Mouse (Mus musculus) stomach, embryonic 15.5 days (tissue): ENCODE results near the gene Cda. TPM values are rescaled to one million over a fixed set of nuclear protein-coding genes. Genes with fewer than 3 reads are reported as not detected.

ENCODE experiments used
- ATAC-seq: fragments of 200-750 bp; cut with Nextera tagmentation; 2 replicates; pipeline ENCODE4 v1.8.0; 2017; ENCODE audit warnings: low read depth, moderate number of reproducible peaks, moderate TSS enrichment; ENCODE audit not compliant: insufficient read depth, low FRiP score
- H3K27ac ChIP-seq: fragments of 300-500 bp; sonication (generic); 2 replicates; pipeline ENCODE4 v1.5.1; 2015; ENCODE audit warnings: mild to moderate bottlenecking, inconsistent platforms
- H3K27me3 ChIP-seq: fragments of 300-500 bp; sonication (generic); replicated peaks from 2 replicates; pipeline ENCODE4 v1.6.1; 2015; ENCODE audit warnings: inconsistent platforms
- H3K36me3 ChIP-seq: fragments of 300-500 bp; sonication (generic); 2 replicates; pipeline ENCODE4 v1.6.1; 2015; ENCODE audit warnings: inconsistent platforms
- H3K4me1 ChIP-seq: fragments of 300-500 bp; sonication (generic); 2 replicates; pipeline ENCODE4 v1.6.1; 2015; ENCODE audit warnings: inconsistent platforms
- H3K4me2 ChIP-seq: fragments of 300-500 bp; sonication (generic); 2 replicates; pipeline ENCODE4 v1.6.1; 2015; ENCODE audit warnings: mild to moderate bottlenecking, inconsistent platforms
- H3K4me3 ChIP-seq: fragments of 300-500 bp; sonication (generic); replicated peaks from 2 replicates; pipeline ENCODE4 v1.5.1; 2015; ENCODE audit warnings: inconsistent platforms
- H3K9ac ChIP-seq: fragments of 300-500 bp; sonication (generic); 2 replicates; pipeline ENCODE4 v1.6.1; 2015; ENCODE audit warnings: inconsistent platforms
- H3K9me3 ChIP-seq: fragments of 300-500 bp; sonication (generic); 2 replicates; pipeline ENCODE4 v1.6.1; 2016; ENCODE audit warnings: inconsistent platforms
- WGBS: fragments of 180-500 bp; shearing (Covaris S2); methylation state at CpG from one replicate; pipeline ENCODE4 v1.1.7; 2015; 5-methylcytosine and 5-hydroxymethylcytosine counted together
- polyA plus RNA-seq: library from polyadenylated mRNA; unstranded; fragments of >200 nt; fragmentation: Nextera tagmentation; extraction: Ambion mirVana; gene quantifications from 2 replicates; pipeline ENCODE4 v1.2.1, GENCODE M21; 2015

Gene Cda
- polyA plus RNA-seq, 1 experiment from 2014 or later = 14.5 TPM

GRCm38 (mm10) chr4:138363511-138363910 lies 4.3 kb downstream of the Cda start:
- no peak for ATAC-seq
- 57% methylated on average over 5 of the region's 5 CpGs for WGBS
- no peaks in the 10 kb centered on the region for H3K9me3 ChIP-seq
- peaks cover 13% of the 10 kb centered on the region; the same call in 1 of the 2 replicates for H3K4me1 ChIP-seq
- no peak overlapping the region for H3K4me2 ChIP-seq
- no peak overlapping the region for H3K4me3 ChIP-seq
- no peak overlapping the region for H3K27ac ChIP-seq
- H3K27me3 ChIP-seq = no peaks in the 10 kb centered on the region
- no peak overlapping the region for H3K9ac ChIP-seq
- H3K36me3 ChIP-seq = no peaks in the 10 kb centered on the region

- H3K36me3 ChIP-seq = no peaks in the 10 kb centered on the region
- no peak overlapping the region for H3K9ac ChIP-seq
- no peak overlapping the region for H3K27ac ChIP-seq
- no peak for ATAC-seq
- H3K4me3 ChIP-seq = no peak overlapping the region
- WGBS = 78% methylated on average over 7 of the region's 7 CpGs
- peaks cover 7% of the 10 kb centered on the region; the same call in 1 of the 2 replicates for H3K4me1 ChIP-seq
- no peaks in the 10 kb centered on the region for H3K27me3 ChIP-seq
- no peaks in the 10 kb centered on the region for H3K9me3 ChIP-seq
- no peak overlapping the region for H3K4me2 ChIP-seq
These were observed 4.9 kb downstream of the Cda start for GRCm38 (mm10) chr4:138362883-138363282.

- no peak overlapping the region for H3K9ac ChIP-seq
- H3K4me3 ChIP-seq = no peak overlapping the region
- no peaks in the 10 kb centered on the region for H3K4me1 ChIP-seq
- 10% methylated on average over 11 of the region's 11 CpGs for WGBS
- no peak overlapping the region for H3K4me2 ChIP-seq
- no peaks in the 10 kb centered on the region for H3K36me3 ChIP-seq
- H3K27ac ChIP-seq = 0 out of 2 replicates have a peak overlapping the region, but pooled peaks have one; percentile 44
- ATAC-seq = peak; percentile 53; the same call in 1 of the 2 replicates
- no peaks in the 10 kb centered on the region for H3K27me3 ChIP-seq
- no peaks in the 10 kb centered on the region for H3K9me3 ChIP-seq
These were observed 6.4 kb downstream of the Cda start for GRCm38 (mm10) chr4:138361370-138361821.

GRCm38 (mm10) chr4:138358176-138358575 lies 9.6 kb downstream of the Cda start:
- Histone ChIP-seq H3K27me3 (no peaks in the 10 kb centered on the region), H3K27ac (no peak overlapping the region), H3K9ac (no peak overlapping the region), H3K4me3 (no peak overlapping the region), H3K4me1 (no peaks in the 10 kb centered on the region), H3K36me3 (no peaks in the 10 kb centered on the region), H3K9me3 (no peaks in the 10 kb centered on the region), H3K4me2 (no peak overlapping the region)
- 76% methylated on average over 3 of the region's 3 CpGs for WGBS
- ATAC-seq = no peak

- H3K4me1 ChIP-seq = no peaks in the 10 kb centered on the region
- H3K36me3 ChIP-seq = no peaks in the 10 kb centered on the region
- no peak overlapping the region for H3K9ac ChIP-seq
- no peaks in the 10 kb centered on the region for H3K27me3 ChIP-seq
- ATAC-seq = no peak
- H3K27ac ChIP-seq = no peak overlapping the region
- H3K4me2 ChIP-seq = no peak overlapping the region
- no peaks in the 10 kb centered on the region for H3K9me3 ChIP-seq
- H3K4me3 ChIP-seq = no peak overlapping the region
- WGBS = 86% methylated on average over 12 of the region's 12 CpGs
These were observed 11.2 kb downstream of the Cda start for GRCm38 (mm10) chr4:138356551-138356950.

DNA sequence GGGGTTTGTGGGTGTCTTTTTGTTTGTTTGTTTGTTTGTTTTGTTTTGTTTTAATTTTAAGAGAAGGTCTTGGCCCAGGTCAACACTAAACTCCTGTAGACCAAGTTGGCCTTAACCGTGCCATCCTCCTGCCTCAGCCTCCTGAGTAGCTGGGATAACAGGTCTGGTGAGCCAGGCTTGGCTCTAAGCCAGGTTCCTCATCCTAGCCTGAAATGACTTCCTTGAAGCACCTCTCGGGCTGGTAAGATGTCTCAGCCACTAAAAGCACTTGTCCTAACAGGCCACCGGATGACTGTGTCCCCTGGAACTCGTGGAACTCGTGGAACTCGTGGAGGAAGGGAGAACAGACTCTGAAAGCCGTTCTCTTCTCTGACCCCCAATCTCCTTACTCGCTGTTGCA lies 11.7 kb downstream of the Cda start:
- Histone ChIP-seq H3K9ac (no peak overlapping the region), H3K27ac (no peak overlapping the region), H3K4me1 (no peaks in the 10 kb centered on the region), H3K4me2 (no peak overlapping the region), H3K27me3 (no peaks in the 10 kb centered on the region), H3K36me3 (no peaks in the 10 kb centered on the region), H3K9me3 (no peaks in the 10 kb centered on the region), H3K4me3 (no peak overlapping the region)
- no peak for ATAC-seq
- 80% methylated on average over 8 of the region's 8 CpGs for WGBS

DNA sequence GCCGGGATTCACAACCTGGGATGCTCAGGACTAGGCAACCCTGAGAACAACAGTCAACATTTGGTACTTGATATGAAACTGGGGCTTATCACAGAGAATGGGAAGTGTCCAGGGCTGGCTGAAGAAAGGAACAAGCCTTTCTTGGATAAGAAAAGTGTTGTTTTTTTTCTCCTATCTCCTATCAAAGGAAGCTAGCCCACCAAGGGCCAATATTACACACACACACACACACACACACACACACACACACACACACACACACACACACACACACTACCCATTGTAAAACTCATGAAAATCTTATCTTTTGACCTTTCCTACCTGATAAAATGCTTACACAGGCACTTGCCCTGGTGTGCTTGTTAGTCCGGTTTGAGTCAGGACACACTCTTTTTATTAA lies 12.3 kb downstream of the Cda start:
- H3K4me2 ChIP-seq = no peak overlapping the region
- H3K36me3 ChIP-seq = no peaks in the 10 kb centered on the region
- no peak overlapping the region for H3K4me3 ChIP-seq
- no peak overlapping the region for H3K27ac ChIP-seq
- H3K4me1 ChIP-seq = no peaks in the 10 kb centered on the region
- WGBS = 74% methylated on average over 2 of the region's 2 CpGs
- no peaks in the 10 kb centered on the region for H3K9me3 ChIP-seq
- no peak overlapping the region for H3K9ac ChIP-seq
- no peaks in the 10 kb centered on the region for H3K27me3 ChIP-seq
- ATAC-seq = no peak

GRCm38 (mm10) chr4:138353438-138354171 lies 14.2 kb downstream of the Cda start:
- Histone ChIP-seq H3K9me3 (no peaks in the 10 kb centered on the region), H3K27me3 (no peaks in the 10 kb centered on the region), H3K36me3 (no peaks in the 10 kb centered on the region), H3K4me3 (no peak overlapping the region), H3K9ac (no peak overlapping the region), H3K4me2 (no peak overlapping the region), H3K4me1 (no peaks in the 10 kb centered on the region), H3K27ac (no peak overlapping the region)
- WGBS = 77% methylated on average over 10 of the region's 10 CpGs
- ATAC-seq = no peak

DNA sequence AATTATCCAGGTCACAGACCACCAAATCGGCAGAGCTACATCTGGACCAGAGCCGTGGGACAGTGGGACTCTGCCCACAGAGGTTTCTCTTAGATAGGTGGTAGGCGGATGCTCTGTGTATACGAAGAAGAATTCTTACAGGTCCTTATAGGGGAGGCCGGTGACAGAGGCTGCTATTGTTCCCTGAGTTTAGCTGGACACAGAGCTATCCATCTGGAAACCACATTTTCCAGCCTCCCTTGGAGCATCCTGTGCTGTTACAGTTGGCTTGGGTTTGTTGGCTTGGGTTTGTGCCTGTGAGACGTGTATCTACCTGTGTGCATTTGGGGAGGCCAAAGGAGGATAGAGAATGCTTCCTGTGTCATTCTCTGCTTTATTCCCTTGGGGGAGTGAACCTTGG lies 15.1 kb downstream of the Cda start:
- H3K4me2 ChIP-seq = no peak overlapping the region
- H3K27ac ChIP-seq = no peak overlapping the region
- H3K36me3 ChIP-seq = no peaks in the 10 kb centered on the region
- no peak overlapping the region for H3K4me3 ChIP-seq
- no peak for ATAC-seq
- no peak overlapping the region for H3K9ac ChIP-seq
- WGBS = 86% methylated on average over 6 of the region's 6 CpGs
- no peaks in the 10 kb centered on the region for H3K27me3 ChIP-seq
- no peaks in the 10 kb centered on the region for H3K4me1 ChIP-seq
- no peaks in the 10 kb centered on the region for H3K9me3 ChIP-seq

DNA sequence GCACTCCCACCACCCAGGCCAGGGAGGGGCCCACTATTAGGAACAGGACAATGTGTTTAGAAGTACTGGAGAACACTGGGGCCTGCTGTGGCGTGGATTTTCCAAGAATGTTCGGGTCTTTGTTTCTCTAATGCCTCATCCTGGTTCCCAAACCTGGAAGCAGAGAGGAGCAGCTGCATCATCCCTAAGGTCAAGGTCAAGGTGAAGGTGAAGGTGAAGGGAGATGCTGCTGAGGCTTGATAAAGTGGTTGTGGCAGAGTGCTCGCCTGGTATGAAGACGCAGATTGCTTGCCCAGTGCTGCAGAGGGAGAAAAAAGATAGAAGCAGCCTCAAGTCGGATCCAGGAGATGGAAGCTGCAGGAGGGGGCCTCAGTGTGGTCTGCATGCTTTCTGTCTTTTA lies 16.0 kb downstream of the Cda start:
- no peak overlapping the region for H3K27ac ChIP-seq
- no peaks in the 10 kb centered on the region for H3K27me3 ChIP-seq
- ATAC-seq = no peak
- 82% methylated on average over 5 of the region's 5 CpGs for WGBS
- no peaks in the 10 kb centered on the region for H3K4me1 ChIP-seq
- no peak overlapping the region for H3K9ac ChIP-seq
- H3K4me3 ChIP-seq = no peak overlapping the region
- H3K36me3 ChIP-seq = no peaks in the 10 kb centered on the region
- H3K4me2 ChIP-seq = no peak overlapping the region
- H3K9me3 ChIP-seq = no peaks in the 10 kb centered on the region

- Histone ChIP-seq H3K4me1 (no peaks in the 10 kb centered on the region), H3K9ac (no peak overlapping the region), H3K9me3 (no peaks in the 10 kb centered on the region), H3K27me3 (no peaks in the 10 kb centered on the region), H3K36me3 (no peaks in the 10 kb centered on the region), H3K4me2 (no peak overlapping the region), H3K4me3 (no peak overlapping the region), H3K27ac (no peak overlapping the region)
- 74% methylated on average over 7 of the region's 7 CpGs for WGBS
- no peak for ATAC-seq
These were observed 19.1 kb downstream of the Cda start for GRCm38 (mm10) chr4:138348716-138349115.

GRCm38 (mm10) chr4:138347280-138347679 lies 20.5 kb downstream of the Cda start:
- ATAC-seq = no peak
- no peak overlapping the region for H3K9ac ChIP-seq
- no peaks in the 10 kb centered on the region for H3K9me3 ChIP-seq
- no peak overlapping the region for H3K4me3 ChIP-seq
- no peak overlapping the region for H3K27ac ChIP-seq
- H3K36me3 ChIP-seq = no peaks in the 10 kb centered on the region
- H3K27me3 ChIP-seq = no peaks in the 10 kb centered on the region
- no peaks in the 10 kb centered on the region for H3K4me1 ChIP-seq
- WGBS = 69% methylated on average over 1 of the region's 1 CpGs
- no peak overlapping the region for H3K4me2 ChIP-seq
